Mouse (Mus musculus) MEL (cell line): ENCODE results near the gene Pmfbp1. TPM values are rescaled to one million over a fixed set of nuclear protein-coding genes. Genes with fewer than 3 reads are reported as not detected.

Experiments
- DNase-seq: peaks from one replicate; pipeline ENCODE4 v3.0.0; 2011; ENCODE audit warnings: low read depth, low spot score
- H3K27ac ChIP-seq: 2 replicates; pipeline ENCODE4 v1.5.1; 2012; ENCODE audit warnings: low read depth, mild to moderate bottlenecking, control low read depth, low read length, moderate library complexity; ENCODE audit not compliant: control insufficient read depth
- H3K27me3 ChIP-seq, 2 experiments: fragments of 150-350 bp in 1 of 2; sonication (generic) in 1 of 2; 2 replicates each; pipeline ENCODE4 v1.6.1; 2012; ENCODE audit warnings: low read length in 2 of 2, mild to moderate bottlenecking in 2 of 2, improper control_type of control experiment in 1 of 2, moderate library complexity in 1 of 2; ENCODE audit not compliant: insufficient read depth in 2 of 2, control insufficient read depth in 1 of 2
- H3K36me3 ChIP-seq, 2 experiments: 2 replicates each; pipeline ENCODE4 v1.6.1; 2012 to 2014; ENCODE audit warnings: low read length in 2 of 2, improper control_type of control experiment in 1 of 2, inconsistent platforms in 1 of 2, mild to moderate bottlenecking in 1 of 2; ENCODE audit not compliant: insufficient read depth in 2 of 2, control insufficient read depth in 1 of 2
- H3K4me1 ChIP-seq, 2 experiments: fragments of 150-350 bp in 1 of 2; sonication (generic) in 1 of 2; 2 replicates each; pipeline ENCODE4 v1.6.1; 2012; ENCODE audit warnings: low read length in 2 of 2, improper control_type of control experiment in 1 of 2, mild to moderate bottlenecking in 1 of 2; ENCODE audit not compliant: insufficient read depth in 2 of 2, control insufficient read depth in 1 of 2
- H3K4me3 ChIP-seq, 2 experiments: fragments of 150-350 bp in 1 of 2; sonication (generic) in 1 of 2; 2 replicates each; pipeline ENCODE4 v1.5.1; 2012; ENCODE audit warnings: low read depth in 2 of 2, low read length in 2 of 2, mild to moderate bottlenecking in 2 of 2, moderate library complexity in 2 of 2, control low read depth in 1 of 2, improper control_type of control experiment in 1 of 2; ENCODE audit not compliant: control insufficient read depth in 1 of 2, insufficient read depth in 1 of 2
- H3K79me2 ChIP-seq: 2 replicates; pipeline ENCODE4 v1.6.1; 2012; ENCODE audit warnings: mild to moderate bottlenecking, low read length, moderate library complexity; ENCODE audit not compliant: control insufficient read depth, poor library complexity, insufficient read depth
- H3K9ac ChIP-seq: 2 replicates; pipeline ENCODE4 v1.6.1; 2012; ENCODE audit warnings: low read depth, mild to moderate bottlenecking, control low read depth, low read length, moderate library complexity; ENCODE audit not compliant: control insufficient read depth, poor library complexity, severe bottlenecking
- H3K9me3 ChIP-seq: fragments of 150-350 bp; sonication (generic); replicated peaks from 2 replicates; pipeline ENCODE4 v1.6.1; 2012; ENCODE audit warnings: mild to moderate bottlenecking, low read length, improper control_type of control experiment, moderate library complexity; ENCODE audit not compliant: insufficient read depth
- CTCF ChIP-seq, 3 experiments: IDR thresholded peaks in 2 of 3; conservative IDR thresholded peaks in 1 of 3; 2 replicates each; pipeline ENCODE4 v1.5.1; 2011 to 2012; ENCODE audit warnings: low read length in 3 of 3, low read depth in 2 of 3, mild to moderate bottlenecking in 2 of 3, improper control_type of control experiment in 1 of 3, inconsistent platforms in 1 of 3, mixed read lengths in 1 of 3, moderate library complexity in 1 of 3; ENCODE audit not compliant: control insufficient read depth in 1 of 3, insufficient read depth in 1 of 3, poor library complexity in 1 of 3, severe bottlenecking in 1 of 3
- GABPA ChIP-seq: IDR thresholded peaks from 2 replicates; pipeline ENCODE4 v1.6.1; 2012; ENCODE audit warnings: low read depth, mild to moderate bottlenecking, inconsistent platforms, low read length, improper control_type of control experiment, moderate library complexity
- GATA1 ChIP-seq: IDR thresholded peaks from 2 replicates; pipeline ENCODE4 v1.6.1; 2011; ENCODE audit warnings: low read depth, low read length, improper control_type of control experiment
- MEF2A ChIP-seq: IDR thresholded peaks from 2 replicates; pipeline ENCODE4 v1.6.1; 2014; ENCODE audit warnings: low read depth, mild to moderate bottlenecking, inconsistent platforms, low read length, improper control_type of control experiment; ENCODE audit not compliant: poor library complexity, insufficient replicate concordance, severe bottlenecking; ENCODE audit errors: extremely low read depth
- MYC ChIP-seq: IDR thresholded peaks from 2 replicates; pipeline ENCODE4 v1.6.1; 2011; ENCODE audit warnings: low read depth, mild to moderate bottlenecking, low read length, improper control_type of control experiment, moderate library complexity
- POLR2AphosphoS2 ChIP-seq: IDR thresholded peaks from 2 replicates; pipeline ENCODE4 v1.6.1; 2011; ENCODE audit warnings: low read length, improper control_type of control experiment
- RAD21 ChIP-seq: IDR thresholded peaks from 2 replicates; pipeline ENCODE4 v1.6.1; 2011; ENCODE audit warnings: mild to moderate bottlenecking, low read depth, low read length, improper control_type of control experiment
- TAL1 ChIP-seq: IDR thresholded peaks from 2 replicates; pipeline ENCODE4 v1.6.1; 2012; ENCODE audit warnings: mild to moderate bottlenecking, inconsistent platforms, low read length, moderate library complexity, mixed read lengths
- UBTF ChIP-seq: IDR thresholded peaks from 2 replicates; pipeline ENCODE4 v1.6.1; 2012; ENCODE audit warnings: low read depth, mild to moderate bottlenecking, inconsistent platforms, low read length, improper control_type of control experiment, moderate library complexity, borderline replicate concordance; ENCODE audit not compliant: insufficient read depth
- USF1 ChIP-seq: IDR thresholded peaks from 2 replicates; pipeline ENCODE4 v1.6.1; 2014; ENCODE audit warnings: low read depth, mild to moderate bottlenecking, inconsistent platforms, low read length, improper control_type of control experiment, moderate library complexity
- polyA plus RNA-seq, 2 experiments: library from polyadenylated mRNA; stranded (reverse) in 1 of 2; unstranded in 1 of 2; fragments of >175 nt in 1 of 2; fragments of >200 nt in 1 of 2; gene quantifications; 2 replicates each; pipeline versions ENCODE4 v1.2.1 to v1.2.4; 2012; ENCODE audit warnings: low replicate concordance in 2 of 2, low read depth in 1 of 2; ENCODE audit not compliant: insufficient read length in 2 of 2, insufficient read depth in 1 of 2, missing spikeins in 1 of 2
- total RNA-seq: library from RNA; depleted of rRNA; stranded (reverse); fragments of 300-350 nt; gene quantifications from 2 replicates; pipeline ENCODE4 v1.2.3, GENCODE M21; 2012

Gene Pmfbp1
- total and polyA plus RNA-seq, 3 experiments = 0.23 to 0.40 TPM; not detected in 1

- no peaks in the 10 kb centered on the region for H3K79me2 ChIP-seq
- H3K4me1 ChIP-seq = no peaks in the 10 kb centered on the region
- DNase-seq = no peak
- H3K9ac ChIP-seq = no peak overlapping the region
- H3K36me3 ChIP-seq = no peaks in the 10 kb centered on the region
- no peaks in the 10 kb centered on the region for H3K27me3 ChIP-seq
- H3K9me3 ChIP-seq = no peaks in the 10 kb centered on the region
- H3K27ac ChIP-seq = no peak overlapping the region
- no peak overlapping the region for H3K4me3 ChIP-seq
- no peak for TF ChIP-seq RAD21
- no peak for TF ChIP-seq TAL1
- TF ChIP-seq MYC = no peak
- no peak for TF ChIP-seq POLR2AphosphoS2
- no peak for TF ChIP-seq GABPA
- TF ChIP-seq GATA1 = no peak
- no peak for TF ChIP-seq UBTF
These were observed 29.4 kb upstream of the Pmfbp1 start for GRCm38 (mm10) chr8:109464451-109464891.

GRCm38 (mm10) chr8:109465056-109465455 lies 28.8 kb upstream of the Pmfbp1 start:
- no peak for DNase-seq
- no peaks in the 10 kb centered on the region for H3K27me3 ChIP-seq
- TF ChIP-seq CTCF (IDR thresholded peaks at IDR 0.05 in 2 of 3, conservative IDR thresholded peaks at IDR 0.05 in 1 of 3; ENCODE audit: control insufficient read depth in 1 of 3, insufficient read depth in 1 of 3, low read depth in 2 of 3, low read length in 3 of 3, poor library complexity in 1 of 3, severe bottlenecking in 1 of 3) (no peak), GABPA (no peak)
- no peaks in the 10 kb centered on the region for H3K79me2 ChIP-seq
- H3K36me3 ChIP-seq = no peaks in the 10 kb centered on the region
- no peak overlapping the region for H3K4me3 ChIP-seq
- no peaks in the 10 kb centered on the region for H3K9me3 ChIP-seq
- H3K4me1 ChIP-seq = no peaks in the 10 kb centered on the region
- H3K27ac ChIP-seq = no peak overlapping the region
- no peak overlapping the region for H3K9ac ChIP-seq

GRCm38 (mm10) chr8:109465761-109466160 lies 28.1 kb upstream of the Pmfbp1 start:
- no peak for DNase-seq
- no peaks in the 10 kb centered on the region for H3K79me2 ChIP-seq
- no peaks in the 10 kb centered on the region for H3K27me3 ChIP-seq
- no peaks in the 10 kb centered on the region for H3K9me3 ChIP-seq
- H3K4me3 ChIP-seq = no peak overlapping the region
- TF ChIP-seq USF1 (no peak), MEF2A (no peak)
- H3K27ac ChIP-seq = no peak overlapping the region
- no peaks in the 10 kb centered on the region for H3K36me3 ChIP-seq
- no peak overlapping the region for H3K9ac ChIP-seq
- no peaks in the 10 kb centered on the region for H3K4me1 ChIP-seq
